ENCODE assay signal across 9 mouse cellular contexts in genomic region chr6:124740211-124740887, GRCm38 (mm10). TPM values are rescaled to one million over a fixed set of nuclear protein-coding genes. Genes with fewer than 3 reads are reported as not detected.
DNase-seq lines count a peak whose midpoint lies in the region; ATAC-seq and TF ChIP-seq lines count a peak whose summit lies in the region.
"Had no signal": no experiment of that assay in that cellular context is flagged by ENCODE, and none has a peak within 500 bp of the region (broad histone marks: within the 10 kb centered on the region; RNA-seq: fewer than 3 reads in every experiment).

No protein-coding gene starts in this region.

- ATAC-seq in embryonic facial prominence, embryonic 15.5 days (ENCODE audit: insufficient number of reproducible peaks, low FRiP score, low TSS enrichment, low read depth), result peak; percentile 9; the same call in 1 of the 2 replicates
- ATAC-seq in hindbrain, postnatal 0 days, result peak; percentile 19
- no peak for ATAC-seq in liver, embryonic 16.5 days (ENCODE audit: low read depth)
- peak; percentile 46 for ATAC-seq in neutrophil, adult 5-6 weeks (ENCODE audit: extremely low read depth, insufficient number of reproducible peaks, low FRiP score, poor library complexity, severe bottlenecking)

- H3K36me3 ChIP-seq in embryonic facial prominence, embryonic 15.5 days, result peaks cover 30% of the 10 kb centered on the region
- peaks cover 10% of the 10 kb centered on the region; the same call in 1 of the 2 replicates for H3K36me3 ChIP-seq in hindbrain, postnatal 0 days (ENCODE audit: insufficient read depth, low read length)
- H3K36me3 ChIP-seq in liver, embryonic 16.5 days (ENCODE audit: control insufficient read depth, insufficient read depth), result no peaks in the 10 kb centered on the region

- no peaks in the 10 kb centered on the region for H3K27me3 ChIP-seq in embryonic facial prominence, embryonic 15.5 days
- no peaks in the 10 kb centered on the region for H3K27me3 ChIP-seq in hindbrain, postnatal 0 days (ENCODE audit: insufficient read depth, low read length)
- no peaks in the 10 kb centered on the region for H3K27me3 ChIP-seq in liver, embryonic 16.5 days (ENCODE audit: control insufficient read depth, insufficient read depth, low read depth, low read length)

- peak overlapping the region; percentile 83 for H3K9ac ChIP-seq in embryonic facial prominence, embryonic 15.5 days
- H3K9ac ChIP-seq in hindbrain, postnatal 0 days (replicated peaks; ENCODE audit: low read length), result peak overlapping the region; percentile 94
- H3K9ac ChIP-seq in liver, embryonic 16.5 days (ENCODE audit: low read depth, low read length), result peak overlapping the region; percentile 75

- peak overlapping the region; percentile 68 for H3K4me3 ChIP-seq in embryonic facial prominence, embryonic 15.5 days (replicated peaks)
- peak overlapping the region; percentile 64 for H3K4me3 ChIP-seq in hindbrain, postnatal 0 days (ENCODE audit: low read length)
- H3K4me3 ChIP-seq in liver, embryonic 16.5 days (ENCODE audit: low read depth, low read length), result peak overlapping the region; percentile 70

- H3K27ac ChIP-seq in embryonic facial prominence, embryonic 15.5 days (replicated peaks), result peak overlapping the region; percentile 99
- peak overlapping the region; percentile 100 for H3K27ac ChIP-seq in hindbrain, postnatal 0 days
- H3K27ac ChIP-seq in liver, embryonic 16.5 days (ENCODE audit: low read length), result peak overlapping the region; percentile 96

- H3K4me1 ChIP-seq in embryonic facial prominence, embryonic 15.5 days, result peaks cover 40% of the 10 kb centered on the region
- H3K4me1 ChIP-seq in hindbrain, postnatal 0 days (ENCODE audit: insufficient read depth, low read length), result peaks cover 5% of the 10 kb centered on the region
- H3K4me1 ChIP-seq in liver, embryonic 16.5 days (ENCODE audit: control insufficient read depth, low read depth, low read length), result peaks cover 35% of the 10 kb centered on the region

- peak; percentile 70 for TF ChIP-seq CTCF in hindbrain, postnatal 0 days (IDR thresholded peaks at IDR 0.05; ENCODE audit: low read depth)

- WGBS in embryonic facial prominence, embryonic 15.5 days, result under 1% methylated on average over 29 of the region's 29 CpGs
- under 1% methylated on average over 29 of the region's 29 CpGs for WGBS in hindbrain, postnatal 0 days
- 0% methylated on average over 29 of the region's 29 CpGs for WGBS in liver, embryonic 16.5 days (ENCODE audit: insufficient replicate concordance)

- peak overlapping the region; percentile 68 for H3K4me2 ChIP-seq in embryonic facial prominence, embryonic 15.5 days (replicated peaks)
- H3K4me2 ChIP-seq in hindbrain, postnatal 0 days (ENCODE audit: low read depth, low read length), result peak overlapping the region; percentile 91
- H3K4me2 ChIP-seq in liver, embryonic 16.5 days (ENCODE audit: low read depth, low read length), result peak overlapping the region; percentile 95

- H3K9me3 ChIP-seq in embryonic facial prominence, embryonic 15.5 days (replicated peaks), result no peaks in the 10 kb centered on the region
- H3K9me3 ChIP-seq in hindbrain, postnatal 0 days (ENCODE audit: low read length), result no peaks in the 10 kb centered on the region
- no peaks in the 10 kb centered on the region for H3K9me3 ChIP-seq in liver, embryonic 16.5 days (replicated peaks; ENCODE audit: control insufficient read depth, low read length)

- DNase-seq in retina, embryonic 14.5 days (ENCODE audit: low spot score), result peak; percentile 73
- no peak for DNase-seq in retina, postnatal 1 day
- peak; percentile 43 for DNase-seq in WW6 (ENCODE audit: low read depth, low spot score)
- peak; percentile 80 for DNase-seq in hindbrain, postnatal 0 days (ENCODE audit: low spot score)
- DNase-seq in urinary bladder, postnatal 4 days (ENCODE audit: low spot score in 2 of 2), result no peak

RNA-seq across cellular contexts. Expression of gene Grcc10, which starts 0.8 kb away (rescaled TPM):
- 416 TPM in 2 replicates for polyA plus RNA-seq in embryonic facial prominence, embryonic 15.5 days (2015; fragmentation: Nextera tagmentation; extraction: Ambion mirVana)
- total RNA-seq in hindbrain, postnatal 0 days (2014; rRNA removed), result 212 and 236 TPM in 2 replicates
- 643 and 649 TPM in 2 replicates for polyA plus RNA-seq in hindbrain, postnatal 0 days (2015; fragmentation: Nextera tagmentation; extraction: Ambion mirVana)
- 80.7 and 83.6 TPM in 2 replicates for polyA plus RNA-seq in liver, embryonic 16.5 days (2015; fragmentation: Nextera tagmentation; extraction: Ambion mirVana)
- 161 and 171 TPM in 2 replicates for total RNA-seq in neutrophil, adult 5-6 weeks (2017)

RNA-seq across cellular contexts. Expression of gene Ptpn6, which starts 1.8 kb away (rescaled TPM):
- 19.9 and 20.2 TPM in 2 replicates for polyA plus RNA-seq in embryonic facial prominence, embryonic 15.5 days (2015; fragmentation: Nextera tagmentation; extraction: Ambion mirVana)
- 3.8 and 3.9 TPM in 2 replicates for total RNA-seq in hindbrain, postnatal 0 days (2014; rRNA removed)
- polyA plus RNA-seq in hindbrain, postnatal 0 days (2015; fragmentation: Nextera tagmentation; extraction: Ambion mirVana), result 4.3 and 4.8 TPM in 2 replicates
- polyA plus RNA-seq in liver, embryonic 16.5 days (2015; fragmentation: Nextera tagmentation; extraction: Ambion mirVana), result 38.2 and 38.3 TPM in 2 replicates
- total RNA-seq in neutrophil, adult 5-6 weeks (2017), result 1,943 and 2,202 TPM in 2 replicates

RNA-seq across cellular contexts. Expression of gene Gm45234, which starts 15.5 kb away (rescaled TPM):
- not detected in 2 replicates for polyA plus RNA-seq in embryonic facial prominence, embryonic 15.5 days (2015; fragmentation: Nextera tagmentation; extraction: Ambion mirVana)
- total RNA-seq in hindbrain, postnatal 0 days (2014; rRNA removed), result 0.26 TPM in 1 of 2 replicates, not detected in the other
- not detected in 2 replicates for polyA plus RNA-seq in hindbrain, postnatal 0 days (2015; fragmentation: Nextera tagmentation; extraction: Ambion mirVana)
- polyA plus RNA-seq in liver, embryonic 16.5 days (2015; fragmentation: Nextera tagmentation; extraction: Ambion mirVana), result not detected in 2 replicates
- 0.74 TPM in 1 of 2 replicates, not detected in the other for total RNA-seq in neutrophil, adult 5-6 weeks (2017)
- total RNA-seq: hematopoietic stem cell, adult 5-6 weeks had no signal

RNA-seq across cellular contexts. Expression of gene Atn1, which starts 16.0 kb away (rescaled TPM):
- polyA plus RNA-seq in embryonic facial prominence, embryonic 15.5 days (2015; fragmentation: Nextera tagmentation; extraction: Ambion mirVana), result 20.1 and 21.0 TPM in 2 replicates
- total RNA-seq in hindbrain, postnatal 0 days (2014; rRNA removed), result 19.1 and 23.7 TPM in 2 replicates
- 19.9 and 21.3 TPM in 2 replicates for polyA plus RNA-seq in hindbrain, postnatal 0 days (2015; fragmentation: Nextera tagmentation; extraction: Ambion mirVana)
- polyA plus RNA-seq in liver, embryonic 16.5 days (2015; fragmentation: Nextera tagmentation; extraction: Ambion mirVana), result 1.3 and 1.7 TPM in 2 replicates
- total RNA-seq in neutrophil, adult 5-6 weeks (2017), result 6.5 and 11.6 TPM in 2 replicates

RNA-seq across cellular contexts. Expression of gene Phb2, which starts 28.2 kb away (rescaled TPM):
- 301 and 317 TPM in 2 replicates for polyA plus RNA-seq in embryonic facial prominence, embryonic 15.5 days (2015; fragmentation: Nextera tagmentation; extraction: Ambion mirVana)
- total RNA-seq in hindbrain, postnatal 0 days (2014; rRNA removed), result 218 and 223 TPM in 2 replicates
- polyA plus RNA-seq in hindbrain, postnatal 0 days (2015; fragmentation: Nextera tagmentation; extraction: Ambion mirVana), result 267 and 270 TPM in 2 replicates
- 206 and 214 TPM in 2 replicates for polyA plus RNA-seq in liver, embryonic 16.5 days (2015; fragmentation: Nextera tagmentation; extraction: Ambion mirVana)
- total RNA-seq in neutrophil, adult 5-6 weeks (2017), result 110 and 117 TPM in 2 replicates

Comparison
In these comparisons a context has a peak if more than half of its experiments do, and no peak if none do; other contexts are left out.
1. DNase-seq: peak in retina, embryonic 14.5 days (single experiment), WW6 (single experiment) and hindbrain, postnatal 0 days (single experiment); none in retina, postnatal 1 day (single experiment) and urinary bladder, postnatal 4 days (0 of 2).
2. Peak in every context shown above with its lines, with median percentiles within 50 percentile points of each other: H3K27ac ChIP-seq, H3K4me2 ChIP-seq, H3K4me3 ChIP-seq and H3K9ac ChIP-seq.